Mouse (Mus musculus): ENCODE measurements around the gene Olfr71.

The Olfr71 gene

DNA sequence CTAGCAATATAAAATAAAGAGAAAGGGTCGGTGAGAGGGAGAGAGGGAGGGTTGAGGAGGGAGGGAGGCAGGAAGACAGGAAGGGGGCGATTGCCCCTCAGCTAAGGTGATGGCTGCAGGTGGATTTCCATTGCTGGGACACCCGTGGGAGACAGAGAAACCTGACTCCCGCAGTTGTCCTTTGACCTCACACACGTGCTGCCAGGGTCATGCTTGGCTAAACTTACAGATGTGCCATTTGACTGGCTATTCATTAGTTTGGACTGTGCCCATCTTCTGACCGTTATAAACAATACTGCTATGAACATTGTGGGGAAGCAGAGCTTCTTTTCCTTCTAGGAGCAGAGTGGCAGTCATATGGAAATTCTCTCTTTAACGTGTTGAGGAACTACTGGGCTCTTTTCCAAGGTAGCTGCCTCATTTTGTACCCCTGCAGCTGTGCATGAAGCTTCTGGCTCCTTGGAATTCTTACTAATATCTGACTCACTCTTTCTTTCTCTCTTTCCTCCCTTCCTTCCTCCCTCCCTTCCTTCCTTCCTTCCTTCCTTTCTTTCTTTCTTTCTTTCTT, 3.7 kb upstream of the Olfr71 start:
- DNase-seq (ENCODE audit: low spot score) = no peak

DNA sequence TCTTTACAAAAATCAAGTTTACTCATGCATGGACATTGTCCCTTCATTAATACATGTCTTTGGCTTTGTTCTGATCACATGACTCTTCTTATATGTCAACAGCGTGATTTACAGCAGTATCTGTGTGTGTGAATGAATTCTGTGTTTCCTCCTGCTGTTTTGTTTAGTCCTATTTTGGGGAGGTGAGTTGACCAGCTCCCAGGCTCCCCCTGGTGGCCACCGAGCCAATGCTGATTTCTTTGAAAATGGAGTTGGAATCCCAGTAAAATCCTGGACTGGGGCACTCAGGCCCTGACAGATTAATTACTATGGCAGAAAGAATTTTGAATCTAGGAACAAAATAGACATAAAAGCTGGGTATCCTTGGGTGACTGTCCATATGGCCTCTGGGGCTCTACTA, 1.8 kb upstream of the Olfr71 start:
- DNase-seq (ENCODE audit: low spot score) = peak; percentile 80

DNA sequence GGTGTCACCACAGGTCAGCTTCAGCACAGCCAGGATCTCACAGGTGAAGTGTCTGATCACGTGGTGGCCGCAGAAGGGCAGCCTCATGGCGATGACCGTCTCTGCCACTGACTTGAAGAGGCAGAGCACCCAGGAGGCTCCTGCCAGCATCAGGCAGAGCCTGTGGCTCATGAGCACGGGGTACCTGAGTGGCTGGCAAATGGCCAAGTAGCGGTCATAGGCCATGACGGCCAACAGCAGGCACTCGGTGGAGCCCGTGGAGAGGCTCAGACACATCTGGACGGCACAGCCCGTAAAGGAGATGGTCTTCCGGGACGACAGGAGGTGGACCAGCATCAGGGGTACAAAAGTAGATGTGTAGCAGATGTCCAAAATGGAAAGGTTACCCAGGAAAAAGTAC, 4.1 kb downstream of the Olfr71 start:
- DNase-seq (ENCODE audit: low spot score) = no peak

DNA sequence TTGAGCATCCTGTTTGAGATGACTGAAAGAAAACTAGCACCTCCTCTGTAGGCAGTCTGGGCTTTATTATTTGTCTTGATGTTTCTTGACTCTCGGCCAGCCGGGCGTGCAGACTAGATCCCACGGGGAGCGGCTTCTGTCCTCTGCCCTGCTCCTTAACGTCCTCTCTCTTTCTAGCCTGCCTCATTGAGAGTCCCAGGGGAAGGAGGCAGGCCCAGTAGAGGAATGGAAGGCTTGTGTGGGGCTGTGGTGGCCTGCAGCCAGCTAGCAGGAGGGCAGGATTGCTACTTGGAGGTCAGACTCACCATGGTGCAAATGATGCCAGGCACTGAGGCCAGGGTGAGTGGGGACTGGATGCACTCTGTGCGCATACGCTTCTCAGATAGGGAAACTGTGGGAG, 6.2 kb downstream of the Olfr71 start:
- no peak for DNase-seq (ENCODE audit: low spot score)

DNA sequence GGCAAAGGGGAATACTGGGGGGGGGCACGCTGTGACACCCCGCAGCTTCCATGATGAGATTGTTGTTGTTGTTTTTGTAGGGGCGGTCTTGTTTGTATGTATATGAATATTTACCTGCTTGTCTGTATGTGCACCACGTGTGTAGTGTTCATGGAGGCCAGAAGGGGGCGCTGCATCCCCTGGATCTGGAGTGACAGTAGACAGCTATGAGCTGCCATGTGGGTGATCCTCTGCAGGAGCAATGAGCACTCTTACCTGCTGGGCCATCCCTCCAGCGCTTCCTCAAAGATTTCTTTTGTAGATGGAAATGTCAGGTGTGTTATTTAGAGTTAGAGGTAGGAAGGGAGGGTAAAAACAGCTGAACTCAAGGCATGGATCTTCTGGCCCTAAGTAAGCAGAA, 6.6 kb downstream of the Olfr71 start:
- no peak for DNase-seq (ENCODE audit: low spot score)

DNA sequence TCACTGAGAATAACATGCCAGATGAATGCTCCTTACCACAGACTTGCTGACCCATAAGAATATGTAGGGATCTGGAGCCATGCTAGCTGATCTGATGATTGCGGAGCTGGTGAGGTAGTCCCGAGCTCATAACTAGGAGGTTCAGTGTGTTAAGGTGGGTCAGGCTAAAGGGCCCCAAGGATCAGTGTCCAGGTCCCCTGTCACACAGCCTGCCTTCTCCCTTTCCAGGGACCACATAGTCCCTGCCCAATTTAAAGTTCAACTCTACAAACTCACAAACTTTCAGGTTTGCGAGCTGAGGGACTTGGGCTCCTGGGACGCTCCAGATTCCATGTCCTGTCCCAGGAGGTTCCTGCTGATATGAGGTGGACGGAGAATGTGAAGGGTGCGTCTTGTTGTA, 9.3 kb downstream of the Olfr71 start, which contains the start of gene Olfr70:
Olfr70 (minus strand) TSS at position 101 of the 400 bp plus-strand sequence.
- no peak for DNase-seq (ENCODE audit: low spot score)

DNA sequence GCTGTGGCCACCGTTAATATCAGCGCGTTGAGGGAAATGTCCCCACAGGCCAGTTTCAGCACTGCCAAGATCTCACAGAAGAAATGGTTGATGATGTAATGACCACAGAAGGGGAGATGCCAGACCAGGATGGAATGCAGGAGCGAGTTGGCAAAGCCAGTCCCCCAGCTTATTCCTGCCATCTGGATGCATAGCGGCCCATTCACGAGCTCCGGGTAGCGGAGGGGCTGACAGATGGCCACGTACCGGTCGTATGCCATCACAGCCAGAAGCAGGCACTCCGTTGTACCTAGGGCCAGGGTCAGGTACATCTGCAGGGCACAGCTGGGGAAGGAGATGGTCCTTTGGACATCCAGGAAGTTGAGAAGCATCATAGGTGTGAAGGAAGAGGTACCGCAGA, 13.5 kb downstream of the Olfr71 start:
- DNase-seq (ENCODE audit: low spot score) = no peak

DNA sequence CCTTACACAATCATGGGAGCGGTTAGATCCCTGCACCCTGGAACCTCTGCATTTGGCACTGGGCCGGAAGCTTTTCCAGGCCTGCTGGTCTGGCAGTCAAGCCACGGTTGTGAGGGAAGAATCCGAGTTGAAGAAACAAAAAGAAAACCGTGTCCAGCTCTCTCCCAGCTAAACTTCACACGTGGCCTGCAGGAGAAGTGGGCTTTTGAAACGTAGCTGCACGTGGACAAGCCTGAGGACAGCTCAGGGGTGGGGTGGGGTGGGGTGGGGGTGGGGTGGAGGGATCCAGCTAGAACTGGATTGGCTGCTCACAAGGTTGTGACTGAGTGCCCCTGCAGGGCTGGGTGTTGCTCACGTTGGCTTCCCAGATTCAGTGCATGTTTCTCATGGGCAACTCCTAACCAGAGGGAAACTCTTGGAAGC, 14.8 kb downstream of the Olfr71 start:
- peak; percentile 52 for DNase-seq (ENCODE audit: low spot score)

DNA sequence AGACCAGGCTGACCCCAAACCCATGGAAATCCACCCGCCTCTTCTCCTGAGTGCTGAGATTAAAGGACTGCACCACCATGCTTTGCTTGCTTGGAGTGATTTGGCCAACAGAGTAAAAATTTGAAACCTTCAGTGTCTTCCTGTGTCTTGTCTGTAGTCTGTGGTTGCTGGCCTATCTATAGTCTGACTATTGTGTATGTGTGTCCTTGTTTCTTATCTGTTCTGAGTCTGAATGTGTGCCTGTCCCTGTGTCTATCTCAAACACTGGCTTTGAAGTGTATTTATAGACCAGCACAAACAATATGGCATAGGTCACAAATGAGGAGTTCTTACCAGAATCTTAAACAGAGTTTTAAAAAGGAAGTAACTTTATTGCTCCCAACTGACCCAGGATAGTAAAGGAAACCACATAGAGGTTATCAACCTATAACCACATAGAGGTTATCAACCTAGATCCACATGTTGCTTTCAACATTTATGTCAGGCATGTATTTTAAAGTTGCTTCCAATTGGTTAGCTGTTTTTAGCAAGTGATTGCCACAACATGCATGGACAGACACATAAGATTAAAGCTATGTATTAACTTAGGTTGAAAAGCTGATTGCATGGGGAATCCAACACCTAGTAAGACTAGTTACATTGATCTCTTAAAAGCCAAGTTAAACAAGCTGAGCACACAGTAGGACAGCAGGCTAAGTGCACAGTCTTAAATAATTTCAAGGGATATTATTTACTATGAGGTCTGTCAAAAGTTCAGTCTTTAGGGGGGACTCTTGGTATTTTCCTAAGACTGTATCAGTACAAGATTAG, 15.4 kb downstream of the Olfr71 start:
- DNase-seq (ENCODE audit: low spot score) = no peak

DNA sequence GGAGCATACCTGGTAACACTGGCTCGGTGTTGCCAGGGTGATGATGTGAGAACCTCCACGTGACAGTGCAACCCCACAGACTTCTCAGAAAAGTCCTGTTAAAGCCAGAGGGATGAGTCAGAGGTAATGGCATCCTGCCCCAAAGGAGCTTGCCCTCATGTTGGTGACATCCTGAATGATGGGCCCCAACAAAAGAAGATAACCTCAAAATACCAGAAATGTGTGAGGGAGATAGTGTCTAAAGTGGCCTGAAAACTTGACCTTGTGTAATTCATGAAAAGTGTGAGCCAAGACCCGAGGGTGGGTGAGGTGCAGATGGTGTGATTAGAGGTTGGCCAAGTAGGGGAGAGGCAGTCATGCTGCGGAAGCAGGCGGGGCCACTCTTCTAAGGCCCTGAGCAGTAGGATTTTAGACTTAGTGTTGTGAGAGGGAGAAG, 16.2 kb downstream of the Olfr71 start:
- DNase-seq (ENCODE audit: low spot score) = no peak

DNA sequence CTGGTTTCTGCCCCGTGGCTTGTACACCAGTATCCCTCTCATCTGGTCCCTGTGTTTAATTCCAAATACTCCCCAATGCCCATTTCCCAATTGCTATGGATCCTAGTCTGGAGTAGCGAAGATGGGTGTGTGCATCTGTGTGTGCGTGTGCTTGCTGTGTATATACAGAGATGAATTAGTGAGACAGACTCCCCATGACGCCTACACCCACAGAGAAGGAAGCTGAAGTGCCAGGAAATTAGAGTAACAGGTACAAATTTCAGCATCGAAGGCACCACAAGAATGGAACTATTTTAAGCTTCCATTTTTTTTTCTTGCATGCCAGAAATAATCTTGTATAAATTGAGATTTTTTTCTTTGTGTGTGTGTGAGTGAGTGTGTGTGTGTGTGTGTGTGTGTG, 19.0 kb downstream of the Olfr71 start:
- DNase-seq (ENCODE audit: low spot score) = no peak

DNA sequence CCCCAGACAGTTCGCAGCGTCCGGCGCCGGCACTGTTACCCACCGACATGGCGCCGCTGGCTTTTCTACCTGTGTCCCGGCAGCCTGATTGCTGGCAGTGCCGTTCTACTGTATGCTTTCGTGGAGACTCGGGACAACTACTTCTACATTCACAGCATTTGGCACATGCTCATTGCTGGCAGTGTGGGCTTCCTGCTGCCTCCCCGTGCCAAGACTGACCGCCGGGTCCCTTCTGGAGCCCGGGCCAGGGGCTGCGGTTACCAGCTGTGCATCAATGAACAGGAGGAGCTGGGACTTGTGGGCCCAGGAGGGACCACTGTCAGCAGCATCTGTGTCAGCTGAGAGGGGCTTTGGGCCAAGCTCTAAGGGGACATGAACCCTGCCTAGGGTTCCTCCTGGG, 20.0 kb downstream of the Olfr71 start:
- DNase-seq (ENCODE audit: low spot score) = no peak

DNA sequence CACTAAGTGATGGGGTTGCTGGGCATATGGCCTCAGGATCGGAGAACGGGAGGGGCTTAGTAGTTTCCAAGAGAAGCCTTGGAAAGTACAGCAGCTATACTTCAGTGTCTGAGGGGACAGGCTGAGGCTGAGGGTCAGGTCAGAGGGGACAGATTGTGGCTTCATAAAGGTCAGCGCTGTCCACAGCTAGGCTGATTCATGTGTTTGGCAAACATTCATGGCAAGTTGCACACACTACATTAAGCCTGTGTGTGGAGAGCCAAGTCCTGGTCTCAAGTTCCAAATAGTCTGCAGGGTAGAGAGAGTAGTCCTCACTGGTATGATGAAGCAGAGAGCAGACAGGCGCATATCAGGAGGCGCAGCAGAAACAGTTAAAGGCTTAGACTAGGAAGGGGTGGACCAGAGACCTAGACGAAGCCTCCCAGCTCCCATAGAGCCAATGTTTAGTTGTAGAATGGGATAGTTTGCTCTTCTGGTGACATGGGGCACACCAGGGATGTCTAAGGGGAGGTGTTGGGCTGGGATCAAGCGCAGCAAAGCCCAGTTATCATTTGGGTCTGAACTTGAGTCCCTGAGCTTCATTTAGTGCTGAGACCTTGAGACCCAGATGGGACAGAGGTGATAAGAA, 30.5 kb downstream of the Olfr71 start:
- no peak for DNase-seq (ENCODE audit: low spot score)

DNA sequence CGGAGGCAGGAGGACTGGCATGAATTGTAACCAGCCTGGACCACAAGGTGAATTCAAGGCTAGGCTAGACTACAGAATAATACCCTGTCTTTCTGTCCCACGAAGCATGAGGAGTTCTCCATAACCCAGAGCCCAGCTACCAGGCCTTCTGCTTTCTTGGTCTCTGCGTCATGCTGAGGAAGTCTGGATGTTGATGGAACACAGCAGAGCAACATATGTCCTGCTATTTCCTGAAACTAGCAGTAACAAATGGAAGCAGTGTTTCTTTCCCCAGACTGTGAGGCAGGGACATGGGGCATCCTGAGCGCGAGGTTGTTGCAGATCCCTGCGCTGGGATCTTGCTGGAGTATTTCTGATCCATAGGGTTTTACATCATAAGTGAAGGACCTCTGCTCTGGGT, 31.5 kb downstream of the Olfr71 start:
- DNase-seq (ENCODE audit: low spot score) = no peak

DNA sequence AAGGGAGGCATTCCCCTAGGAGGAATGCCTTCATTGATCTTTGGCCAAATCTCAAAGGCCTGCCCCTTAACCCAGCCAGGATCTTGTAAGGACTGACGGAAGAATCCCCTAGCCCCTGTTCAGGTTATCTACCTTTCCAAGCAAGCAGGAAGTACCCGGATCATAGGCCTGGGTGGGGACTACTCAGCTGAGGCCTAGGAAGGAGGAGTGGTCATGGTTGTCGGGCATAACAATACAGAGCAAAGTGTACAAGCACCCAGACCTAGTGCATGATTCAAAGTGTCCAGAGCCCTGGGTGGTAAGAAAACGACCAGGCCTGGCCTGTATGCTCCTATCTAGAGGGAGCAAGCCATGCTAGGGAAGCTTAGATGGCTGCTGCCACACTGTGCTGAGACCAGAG, 34.4 kb downstream of the Olfr71 start:
- DNase-seq (ENCODE audit: low spot score) = no peak

DNA sequence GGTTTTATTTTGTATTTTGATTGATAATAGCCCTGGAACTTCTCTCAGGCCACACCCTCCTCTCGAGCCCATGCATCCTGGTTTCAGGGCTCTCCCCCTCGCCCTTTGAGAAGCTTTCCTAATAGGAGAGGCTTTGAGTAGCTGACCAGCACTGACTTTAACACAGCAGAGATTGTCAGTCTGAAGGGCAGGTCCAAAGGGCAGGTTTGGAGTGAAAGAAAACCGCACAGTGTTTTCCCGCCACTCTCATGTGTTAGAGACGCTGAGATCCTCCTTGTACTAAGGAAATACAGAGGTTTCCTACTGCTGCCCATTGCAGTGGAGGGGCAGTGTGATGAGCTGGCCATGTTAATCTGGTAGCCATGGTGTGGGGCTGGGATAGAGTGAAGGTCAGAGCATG, 35.1 kb downstream of the Olfr71 start:
- DNase-seq (ENCODE audit: low spot score) = no peak

DNA sequence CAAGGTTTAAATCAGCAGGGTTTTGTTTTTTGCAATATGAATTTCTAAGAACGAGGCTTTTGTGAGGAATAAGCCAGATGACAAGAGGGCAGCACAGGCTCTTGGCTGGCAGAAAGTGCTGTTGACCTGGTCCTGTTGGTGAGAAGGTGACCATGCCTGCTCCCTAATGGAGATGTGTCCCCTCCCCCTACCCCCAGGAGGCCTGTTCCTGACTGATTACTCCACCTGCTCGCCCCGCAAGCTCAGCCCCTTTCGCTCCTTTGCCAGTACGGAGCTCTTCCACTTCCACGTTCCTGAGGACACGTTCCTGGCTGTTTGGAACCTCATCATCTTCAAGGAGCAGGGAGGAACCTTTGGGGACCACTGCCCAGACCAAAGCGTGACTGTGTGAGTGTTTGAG, 36.4 kb downstream of the Olfr71 start:
- DNase-seq (ENCODE audit: low spot score) = no peak

DNA sequence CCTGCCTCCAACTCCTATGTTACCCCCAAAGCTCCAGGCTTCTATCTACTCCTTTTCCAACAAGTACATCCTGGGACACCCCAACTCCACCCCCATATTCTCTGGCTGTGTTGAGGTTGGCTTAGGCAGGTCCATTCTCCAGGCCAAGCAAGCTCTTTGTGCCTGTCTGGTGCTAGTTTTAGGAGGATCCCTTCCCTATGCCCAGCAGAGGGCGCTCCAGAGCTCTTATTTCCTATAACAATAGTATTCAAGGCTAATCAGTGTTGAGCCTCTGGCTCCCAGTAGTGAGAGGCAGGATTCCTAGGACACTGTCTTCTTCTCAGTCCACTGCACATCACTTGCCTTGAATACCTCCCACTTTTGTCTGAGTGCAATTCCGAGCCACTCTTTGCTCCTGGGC, 38.0 kb downstream of the Olfr71 start:
- DNase-seq (ENCODE audit: low spot score) = peak; percentile 86

DNA sequence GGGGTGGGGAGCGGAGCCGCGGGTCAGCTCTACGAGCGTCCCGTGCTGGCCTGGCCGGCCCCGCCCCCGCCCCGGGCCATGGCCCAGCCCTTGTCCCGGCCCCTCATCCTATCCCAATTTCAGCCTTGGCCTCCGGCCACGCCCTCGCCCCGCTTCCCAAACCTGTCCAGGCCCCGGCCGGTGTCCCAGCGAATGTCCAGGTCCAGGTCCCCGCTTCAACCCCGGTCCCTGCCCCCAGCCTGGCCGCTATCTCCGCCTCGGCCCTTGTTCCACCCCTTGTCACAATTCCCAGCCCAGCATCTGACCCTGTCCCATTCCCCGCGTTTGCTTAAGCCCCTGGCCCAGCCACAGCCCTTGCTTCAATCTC, 40.6 kb downstream of the Olfr71 start:
- DNase-seq (ENCODE audit: low spot score) = no peak

DNA sequence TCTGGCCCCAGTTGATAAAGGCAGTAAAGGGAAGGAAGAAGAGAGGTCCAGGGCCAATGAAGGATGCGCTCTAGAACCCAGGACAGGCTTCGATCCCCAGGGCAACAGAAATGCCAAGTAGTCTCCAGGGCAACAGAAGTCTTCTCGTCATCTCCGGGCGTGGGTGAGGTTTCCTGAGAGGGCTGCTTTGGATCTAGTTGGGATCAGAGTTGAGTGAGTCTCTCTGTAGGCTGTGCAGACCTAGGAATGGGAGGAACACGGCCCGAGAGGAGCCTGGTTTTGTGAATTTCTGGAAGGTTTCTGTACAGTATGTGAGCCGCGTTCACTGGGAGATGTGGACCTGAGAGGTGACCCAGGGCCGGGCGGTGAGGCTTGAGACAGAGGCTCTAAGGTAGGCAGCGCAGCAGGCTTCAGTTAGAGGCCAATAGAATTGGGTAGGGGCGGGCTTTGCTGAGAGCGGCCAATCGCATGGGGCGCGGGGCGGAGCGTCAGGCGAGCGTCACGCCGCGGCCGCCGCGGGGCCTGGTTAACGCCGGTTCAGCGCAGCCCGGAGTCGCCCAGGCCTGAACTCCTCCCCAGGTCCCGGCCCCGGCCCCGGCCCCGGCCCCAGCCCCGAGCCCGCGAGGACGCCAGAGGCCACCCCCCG, 41.1 kb downstream of the Olfr71 start, which contains the start of the genes Tmem8b and Fam221b:
Tmem8b (plus strand) TSS at position 190 of the 646 bp plus-strand sequence.
Fam221b (minus strand) TSS at position 364 of the 646 bp plus-strand sequence.
- peak; percentile 89 for DNase-seq (ENCODE audit: low spot score)

DNA sequence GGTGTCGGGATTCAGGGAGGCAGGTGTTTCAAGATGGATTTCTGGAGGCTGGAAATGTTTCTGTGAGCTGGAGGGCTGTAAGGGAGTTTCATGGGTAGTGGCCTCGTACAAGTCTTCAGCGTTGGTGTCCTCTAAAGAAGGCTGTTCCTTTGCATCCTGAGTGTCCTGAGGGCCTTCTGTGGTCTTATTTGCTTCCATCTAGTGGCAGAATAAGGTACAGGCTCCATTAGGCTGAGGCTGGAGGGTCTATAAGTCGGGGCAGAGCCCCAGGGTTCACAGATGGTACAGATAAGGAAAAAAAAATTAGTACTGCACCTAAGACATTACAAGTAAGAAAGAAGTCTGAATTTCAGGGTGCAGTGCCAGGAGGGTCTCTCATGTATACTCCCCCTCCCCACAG, 43.6 kb downstream of the Olfr71 start:
- DNase-seq (ENCODE audit: low spot score) = no peak

DNA sequence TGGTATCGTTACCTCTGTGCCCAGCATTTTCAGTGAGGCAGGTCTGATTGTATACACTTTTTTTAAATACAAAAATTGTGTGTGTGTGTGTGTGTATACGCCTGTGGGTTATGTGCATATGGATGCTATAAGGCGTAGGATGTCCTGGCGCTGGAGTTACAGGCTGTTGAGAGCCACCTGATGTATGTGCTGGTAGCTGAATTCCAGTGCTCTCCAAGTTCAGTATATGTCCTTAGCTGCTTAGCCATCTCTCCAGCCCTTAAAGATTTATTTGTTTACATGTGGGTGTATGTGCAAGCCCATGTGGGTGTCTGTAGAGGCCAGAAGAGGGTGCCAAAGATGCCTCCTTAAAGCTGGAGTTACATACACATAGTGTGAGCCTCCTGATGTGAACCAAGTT, 52.9 kb downstream of the Olfr71 start:
- no peak for DNase-seq (ENCODE audit: low spot score)

Data from ovary, postnatal 36 days (tissue).